Mouse (Mus musculus): ENCODE data around the gene Plekha1. TPM values are rescaled to one million over a fixed set of nuclear protein-coding genes. Genes with fewer than 3 reads are reported as not detected.

Gene Plekha1
- total and polyA plus RNA-seq, 3 experiments: 0.22 TPM; not detected in 2

DNA sequence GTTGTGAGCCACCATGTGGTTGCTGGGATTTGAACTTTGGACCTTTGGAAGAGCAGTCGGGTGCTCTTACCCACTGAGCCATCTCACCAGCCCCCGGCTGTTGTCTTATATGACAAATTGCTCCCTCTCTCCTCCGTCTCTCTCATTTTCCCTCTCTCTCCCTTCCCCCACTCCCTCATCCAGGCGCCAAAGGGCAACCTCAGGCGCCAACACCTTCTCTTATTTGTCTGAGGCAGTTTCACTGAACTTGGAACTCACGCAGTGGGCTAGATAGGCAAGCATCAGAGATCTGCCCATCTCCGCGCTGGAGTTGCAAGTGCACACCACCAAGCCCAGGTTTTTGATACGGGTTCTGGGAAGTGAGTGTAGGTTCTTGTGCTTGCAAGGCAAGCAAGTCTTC, 29.5 kb upstream of the Plekha1 start:
- Histone ChIP-seq H3K4me1 (ENCODE audit: insufficient read depth, low read depth, low read length) (no peaks in the 10 kb centered on the region), H3K36me3 (replicated peaks) (no peaks in the 10 kb centered on the region), H3K4me3 (ENCODE audit: low read depth, low read length) (no peak overlapping the region), H3K9me3 (replicated peaks) (peaks cover 83% of the 10 kb centered on the region), H3K27me3 (ENCODE audit: insufficient read depth, low read length) (0 out of 2 replicates have a peak, but pooled peaks cover 2% of the 10 kb centered on the region)
- DNase-seq (ENCODE audit: low spot score): no peak
- TF ChIP-seq TAL1 (conservative IDR thresholded peaks at IDR 0.05; ENCODE audit: low read depth, low read length) (no peak), POLR2AphosphoS5 (IDR thresholded peaks at IDR 0.05; ENCODE audit: insufficient replicate concordance, low read depth, low read length) (no peak), GATA2 (IDR thresholded peaks at IDR 0.05; ENCODE audit: borderline replicate concordance, low read depth, low read length) (no peak), CTCF (IDR thresholded peaks at IDR 0.05; ENCODE audit: low read depth, low read length) (no peak), GATA1 (IDR thresholded peaks at IDR 0.05; ENCODE audit: borderline replicate concordance, low read length) (no peak)
- ATAC-seq (ENCODE audit: extremely low read depth, insufficient number of reproducible peaks, low FRiP score, poor library complexity, severe bottlenecking): no peak

DNA sequence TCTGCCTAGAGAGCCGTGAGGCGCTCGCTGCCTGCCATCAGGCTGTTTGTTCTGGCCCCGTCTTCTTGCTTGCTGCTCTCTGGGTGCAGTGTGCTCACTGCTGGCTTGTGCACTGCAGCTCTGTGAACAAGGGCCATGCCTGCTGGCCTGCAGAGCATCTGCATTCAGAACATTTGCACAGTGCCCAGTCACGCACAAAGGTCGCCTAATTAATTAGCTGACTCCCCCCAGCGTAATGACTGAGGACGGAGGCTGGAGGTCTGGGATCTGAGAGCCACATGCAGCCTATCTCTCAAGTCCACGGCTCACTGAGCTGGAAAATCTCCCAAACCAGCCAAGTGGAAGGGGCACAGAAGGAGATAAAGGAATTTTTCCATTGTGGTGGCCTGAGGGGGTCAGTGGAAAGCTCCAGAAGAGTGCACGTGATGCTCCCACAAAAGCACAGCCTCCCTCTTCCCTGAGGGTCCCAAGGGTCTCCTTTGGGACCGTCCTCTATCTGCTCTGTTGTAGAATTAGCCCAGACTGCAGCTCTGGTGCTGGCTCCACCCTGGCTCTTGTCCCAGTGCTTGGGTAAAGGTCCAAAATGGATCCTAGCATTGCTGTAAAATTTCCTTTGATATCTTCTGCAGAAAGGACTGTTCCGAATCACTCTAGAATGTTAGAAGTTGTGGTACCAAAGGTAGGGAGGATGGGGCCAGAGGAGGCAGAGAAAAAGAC, 27.5 kb upstream of the Plekha1 start:
- Histone ChIP-seq H3K36me3 (replicated peaks) (no peaks in the 10 kb centered on the region), H3K27me3 (ENCODE audit: insufficient read depth, low read length) (0 out of 2 replicates have a peak, but pooled peaks cover 2% of the 10 kb centered on the region), H3K9me3 (replicated peaks) (peaks cover 78% of the 10 kb centered on the region), H3K4me1 (ENCODE audit: insufficient read depth, low read depth, low read length) (no peaks in the 10 kb centered on the region), H3K4me3 (ENCODE audit: low read depth, low read length) (no peak overlapping the region)
- ATAC-seq (ENCODE audit: extremely low read depth, insufficient number of reproducible peaks, low FRiP score, poor library complexity, severe bottlenecking) (no peak), DNase-seq (ENCODE audit: low spot score) (no peak)
- no peak for TF ChIP-seq GATA2 (IDR thresholded peaks at IDR 0.05; ENCODE audit: borderline replicate concordance, low read depth, low read length)
- TF ChIP-seq POLR2AphosphoS5 (IDR thresholded peaks at IDR 0.05; ENCODE audit: insufficient replicate concordance, low read depth, low read length): no peak
- TF ChIP-seq GATA1 (IDR thresholded peaks at IDR 0.05; ENCODE audit: borderline replicate concordance, low read length): no peak
- no peak for TF ChIP-seq TAL1 (conservative IDR thresholded peaks at IDR 0.05; ENCODE audit: low read depth, low read length)
- TF ChIP-seq CTCF (IDR thresholded peaks at IDR 0.05; ENCODE audit: low read depth, low read length): no peak

DNA sequence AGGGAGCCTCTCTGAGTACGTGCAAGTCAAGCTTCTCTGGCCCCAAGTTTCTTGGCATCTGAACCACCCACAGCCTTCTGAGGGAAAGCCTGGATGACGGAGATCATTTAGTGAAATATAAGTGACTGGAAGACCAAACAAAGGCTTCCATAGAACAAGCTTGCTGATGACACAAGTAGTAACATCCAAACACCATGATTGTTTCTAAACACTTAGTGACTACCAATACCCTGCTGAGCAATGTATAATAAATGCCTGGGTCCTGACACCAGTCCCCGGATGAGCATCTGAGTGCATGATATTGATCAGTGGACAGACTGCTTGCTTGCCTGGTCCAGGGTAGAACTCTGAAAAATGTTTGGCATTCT, 26.9 kb upstream of the Plekha1 start:
- 0 out of 2 replicates have a peak, but pooled peaks cover 2% of the 10 kb centered on the region for H3K27me3 ChIP-seq (ENCODE audit: insufficient read depth, low read length)
- no peak for DNase-seq (ENCODE audit: low spot score)
- ATAC-seq (ENCODE audit: extremely low read depth, insufficient number of reproducible peaks, low FRiP score, poor library complexity, severe bottlenecking): no peak
- H3K9me3 ChIP-seq (replicated peaks): peaks cover 75% of the 10 kb centered on the region
- TF ChIP-seq CTCF (IDR thresholded peaks at IDR 0.05; ENCODE audit: low read depth, low read length) (no peak), POLR2AphosphoS5 (IDR thresholded peaks at IDR 0.05; ENCODE audit: insufficient replicate concordance, low read depth, low read length) (no peak), TAL1 (conservative IDR thresholded peaks at IDR 0.05; ENCODE audit: low read depth, low read length) (no peak), GATA2 (IDR thresholded peaks at IDR 0.05; ENCODE audit: borderline replicate concordance, low read depth, low read length) (no peak), GATA1 (IDR thresholded peaks at IDR 0.05; ENCODE audit: borderline replicate concordance, low read length) (no peak)
- no peak overlapping the region for H3K4me3 ChIP-seq (ENCODE audit: low read depth, low read length)
- no peaks in the 10 kb centered on the region for H3K4me1 ChIP-seq (ENCODE audit: insufficient read depth, low read depth, low read length)
- no peaks in the 10 kb centered on the region for H3K36me3 ChIP-seq (replicated peaks)

DNA sequence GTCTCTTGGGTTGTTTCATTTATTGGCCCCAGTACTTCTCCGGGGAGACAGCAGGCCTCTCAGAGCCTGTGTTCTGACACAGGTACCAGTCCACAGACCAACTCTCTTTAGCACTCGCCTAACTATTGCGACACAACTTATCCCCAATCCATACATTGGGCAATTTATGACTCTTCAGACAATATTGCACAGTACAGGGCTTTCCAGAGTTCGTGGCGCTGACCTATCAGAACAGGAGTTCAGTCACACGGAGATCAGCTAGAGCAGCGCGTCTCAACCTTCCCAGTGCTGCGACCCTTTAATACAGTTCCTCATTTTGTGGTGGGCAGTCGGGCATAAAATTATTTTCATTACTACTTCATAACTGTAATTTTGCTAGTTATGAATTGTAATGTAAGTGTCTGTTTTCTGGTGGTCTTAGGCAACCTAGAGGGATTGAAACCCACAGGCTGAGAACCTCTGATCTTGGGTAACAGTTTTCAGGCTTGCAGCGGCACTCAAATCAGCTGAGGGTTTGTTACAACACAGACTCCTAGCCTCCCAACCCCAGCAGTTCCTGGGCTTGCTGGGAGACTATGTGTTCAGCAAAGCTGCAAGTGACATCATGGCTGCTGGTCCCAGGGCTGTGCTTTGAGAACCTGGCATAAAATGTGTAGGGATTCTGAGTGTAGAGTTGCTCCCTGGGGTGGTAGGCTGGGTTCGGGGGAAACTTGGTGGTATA, 26.0 kb upstream of the Plekha1 start:
- Histone ChIP-seq H3K27me3 (ENCODE audit: insufficient read depth, low read length) (0 out of 2 replicates have a peak, but pooled peaks cover 2% of the 10 kb centered on the region), H3K4me1 (ENCODE audit: insufficient read depth, low read depth, low read length) (no peaks in the 10 kb centered on the region), H3K9me3 (replicated peaks) (peaks cover 77% of the 10 kb centered on the region), H3K4me3 (ENCODE audit: low read depth, low read length) (no peak overlapping the region), H3K36me3 (replicated peaks) (no peaks in the 10 kb centered on the region)
- DNase-seq (ENCODE audit: low spot score) (no peak), ATAC-seq (ENCODE audit: extremely low read depth, insufficient number of reproducible peaks, low FRiP score, poor library complexity, severe bottlenecking) (no peak)
- TF ChIP-seq TAL1 (conservative IDR thresholded peaks at IDR 0.05; ENCODE audit: low read depth, low read length): no peak
- no peak for TF ChIP-seq POLR2AphosphoS5 (IDR thresholded peaks at IDR 0.05; ENCODE audit: insufficient replicate concordance, low read depth, low read length)
- TF ChIP-seq CTCF (IDR thresholded peaks at IDR 0.05; ENCODE audit: low read depth, low read length): no peak
- TF ChIP-seq GATA1 (IDR thresholded peaks at IDR 0.05; ENCODE audit: borderline replicate concordance, low read length): no peak
- TF ChIP-seq GATA2 (IDR thresholded peaks at IDR 0.05; ENCODE audit: borderline replicate concordance, low read depth, low read length): no peak

DNA sequence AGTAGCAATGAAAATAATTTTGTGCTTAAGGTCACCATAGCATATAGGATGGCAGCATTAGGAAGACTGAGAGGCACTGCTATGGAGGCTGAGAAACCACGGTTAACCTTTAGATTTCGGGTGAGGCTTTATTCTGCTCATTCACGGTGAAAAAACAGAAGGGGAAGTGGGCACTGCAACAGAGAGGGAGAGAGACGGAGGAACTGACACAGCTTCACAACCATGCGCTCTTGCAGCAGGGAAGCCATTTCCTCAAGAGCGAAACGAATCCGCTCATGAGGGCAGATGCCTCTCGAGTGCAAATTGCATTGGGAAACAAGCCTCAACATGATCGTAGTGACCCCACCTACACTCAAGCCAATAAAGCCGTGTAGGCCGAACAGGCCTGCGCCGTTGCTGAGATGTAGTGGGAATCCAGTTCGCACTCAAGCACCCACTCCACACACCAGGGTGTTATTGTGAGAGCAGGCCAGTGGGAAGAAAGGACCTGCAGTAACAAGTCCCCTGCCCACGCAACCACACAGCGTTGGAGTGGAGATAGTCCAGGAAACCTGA, 18.3 kb upstream of the Plekha1 start:
- Histone ChIP-seq H3K4me1 (ENCODE audit: insufficient read depth, low read depth, low read length) (no peaks in the 10 kb centered on the region), H3K36me3 (replicated peaks) (no peaks in the 10 kb centered on the region), H3K9me3 (replicated peaks) (peaks cover 60% of the 10 kb centered on the region), H3K27me3 (ENCODE audit: insufficient read depth, low read length) (no peaks in the 10 kb centered on the region), H3K4me3 (ENCODE audit: low read depth, low read length) (no peak overlapping the region)
- no peak for TF ChIP-seq CTCF (IDR thresholded peaks at IDR 0.05; ENCODE audit: low read depth, low read length)
- no peak for TF ChIP-seq POLR2AphosphoS5 (IDR thresholded peaks at IDR 0.05; ENCODE audit: insufficient replicate concordance, low read depth, low read length)
- no peak for TF ChIP-seq GATA1 (IDR thresholded peaks at IDR 0.05; ENCODE audit: borderline replicate concordance, low read length)
- no peak for TF ChIP-seq GATA2 (IDR thresholded peaks at IDR 0.05; ENCODE audit: borderline replicate concordance, low read depth, low read length)
- no peak for TF ChIP-seq TAL1 (conservative IDR thresholded peaks at IDR 0.05; ENCODE audit: low read depth, low read length)
- ATAC-seq (ENCODE audit: extremely low read depth, insufficient number of reproducible peaks, low FRiP score, poor library complexity, severe bottlenecking) (no peak), DNase-seq (ENCODE audit: low spot score) (no peak)
